Mouse (Mus musculus): ENCODE measurements around the gene Rhoa. TPM values are rescaled to one million over a fixed set of nuclear protein-coding genes. Genes with fewer than 3 reads are reported as not detected.

Gene Rhoa
- polyA plus RNA-seq, 1 experiment from 2014 or later: 190 TPM

DNA sequence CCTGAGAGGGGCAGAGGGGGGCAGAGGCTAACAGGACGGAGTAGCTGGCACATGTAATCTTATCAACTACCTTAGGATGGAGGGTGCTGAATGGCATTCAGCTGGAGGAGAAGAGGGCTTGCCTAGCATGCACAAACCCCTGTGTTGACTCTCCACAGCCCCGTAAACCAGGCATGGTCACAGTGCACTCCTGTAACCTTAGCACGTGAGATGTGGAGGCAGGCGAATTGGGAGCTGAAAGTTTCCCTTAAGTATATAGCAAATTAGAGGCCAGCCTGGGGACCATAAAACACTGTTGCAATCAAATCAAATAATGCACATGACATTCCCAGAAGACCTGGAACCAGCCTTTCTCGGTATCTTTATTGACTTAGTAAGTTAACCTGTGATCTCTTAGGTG lies 72.8 kb downstream of the Rhoa start:
- no peak overlapping the region for H3K4me3 ChIP-seq (ENCODE audit: low read depth, low read length)
- no peak overlapping the region for H3K4me2 ChIP-seq (ENCODE audit: low read depth, low read length)
- no peaks in the 10 kb centered on the region for H3K9me3 ChIP-seq (replicated peaks; ENCODE audit: control insufficient read depth, low read length)
- peaks cover 67% of the 10 kb centered on the region for H3K36me3 ChIP-seq (ENCODE audit: control insufficient read depth, insufficient read depth)
- WGBS (ENCODE audit: insufficient replicate concordance): 87% methylated on average over 5 of the region's 5 CpGs
- H3K27me3 ChIP-seq (ENCODE audit: control insufficient read depth, insufficient read depth, low read depth, low read length): no peaks in the 10 kb centered on the region
- H3K9ac ChIP-seq (ENCODE audit: low read depth, low read length): no peak overlapping the region
- H3K4me1 ChIP-seq (ENCODE audit: control insufficient read depth, low read depth, low read length): no peaks in the 10 kb centered on the region
- ATAC-seq (ENCODE audit: low read depth): no peak
- no peak overlapping the region for H3K27ac ChIP-seq (ENCODE audit: low read length)

- H3K27ac ChIP-seq (ENCODE audit: low read length): no peak overlapping the region
- ATAC-seq (ENCODE audit: low read depth): no peak
- no peaks in the 10 kb centered on the region for H3K4me1 ChIP-seq (ENCODE audit: control insufficient read depth, low read depth, low read length)
- H3K4me3 ChIP-seq (ENCODE audit: low read depth, low read length): no peak overlapping the region
- H3K27me3 ChIP-seq (ENCODE audit: control insufficient read depth, insufficient read depth, low read depth, low read length): no peaks in the 10 kb centered on the region
- 85% methylated on average over 4 of the region's 4 CpGs for WGBS (ENCODE audit: insufficient replicate concordance)
- H3K36me3 ChIP-seq (ENCODE audit: control insufficient read depth, insufficient read depth): peaks cover 67% of the 10 kb centered on the region
- no peaks in the 10 kb centered on the region for H3K9me3 ChIP-seq (replicated peaks; ENCODE audit: control insufficient read depth, low read length)
- no peak overlapping the region for H3K9ac ChIP-seq (ENCODE audit: low read depth, low read length)
- no peak overlapping the region for H3K4me2 ChIP-seq (ENCODE audit: low read depth, low read length)
These were observed 73.4 kb downstream of the Rhoa start for GRCm38 (mm10) chr9:108379294-108379693.

- Histone ChIP-seq H3K4me2 (ENCODE audit: low read depth, low read length) (no peak overlapping the region), H3K27ac (ENCODE audit: low read length) (no peak overlapping the region), H3K9ac (ENCODE audit: low read depth, low read length) (no peak overlapping the region), H3K27me3 (ENCODE audit: control insufficient read depth, insufficient read depth, low read depth, low read length) (no peaks in the 10 kb centered on the region), H3K9me3 (replicated peaks; ENCODE audit: control insufficient read depth, low read length) (no peaks in the 10 kb centered on the region), H3K4me1 (ENCODE audit: control insufficient read depth, low read depth, low read length) (no peaks in the 10 kb centered on the region), H3K36me3 (ENCODE audit: control insufficient read depth, insufficient read depth) (peaks cover 60% of the 10 kb centered on the region), H3K4me3 (ENCODE audit: low read depth, low read length) (no peak overlapping the region)
- ATAC-seq (ENCODE audit: low read depth): no peak
- 89% methylated on average over 9 of the region's 9 CpGs for WGBS (ENCODE audit: insufficient replicate concordance)
These were observed 75.5 kb downstream of the Rhoa start for GRCm38 (mm10) chr9:108381382-108381781.

- Histone ChIP-seq H3K4me3 (ENCODE audit: low read depth, low read length) (no peak overlapping the region), H3K4me1 (ENCODE audit: control insufficient read depth, low read depth, low read length) (no peaks in the 10 kb centered on the region), H3K9me3 (replicated peaks; ENCODE audit: control insufficient read depth, low read length) (no peaks in the 10 kb centered on the region), H3K27me3 (ENCODE audit: control insufficient read depth, insufficient read depth, low read depth, low read length) (no peaks in the 10 kb centered on the region), H3K9ac (ENCODE audit: low read depth, low read length) (no peak overlapping the region), H3K4me2 (ENCODE audit: low read depth, low read length) (no peak overlapping the region), H3K27ac (ENCODE audit: low read length) (no peak overlapping the region), H3K36me3 (ENCODE audit: control insufficient read depth, insufficient read depth) (peaks cover 67% of the 10 kb centered on the region)
- whole genome bisulfite sequencing (ENCODE audit: insufficient replicate concordance): 74% methylated on average over 7 of the region's 7 CpGs
- ATAC-seq (ENCODE audit: low read depth): no peak
These were observed 79.1 kb downstream of the Rhoa start for GRCm38 (mm10) chr9:108385006-108385405.

DNA sequence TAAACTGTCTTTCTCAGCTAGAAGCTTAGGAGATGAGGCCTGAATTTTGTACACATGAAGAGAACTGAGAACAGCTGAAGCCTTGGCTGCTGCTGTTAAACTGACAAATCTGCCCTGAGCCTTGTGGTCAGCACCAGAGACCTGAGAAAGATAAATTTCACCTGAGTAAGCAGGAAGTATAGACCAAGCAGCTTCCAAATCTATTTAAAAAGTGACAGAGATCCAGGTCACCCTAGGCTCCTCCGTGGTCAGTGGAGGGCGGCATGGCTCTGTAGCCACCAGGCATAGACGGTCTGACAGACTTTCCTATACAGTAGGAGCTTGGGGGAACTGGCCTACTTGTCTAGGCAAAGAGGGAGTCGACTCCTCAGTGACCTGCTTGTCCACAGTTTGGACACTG lies 80.9 kb downstream of the Rhoa start:
- no peaks in the 10 kb centered on the region for H3K4me1 ChIP-seq (ENCODE audit: control insufficient read depth, low read depth, low read length)
- no peak overlapping the region for H3K4me2 ChIP-seq (ENCODE audit: low read depth, low read length)
- no peak overlapping the region for H3K9ac ChIP-seq (ENCODE audit: low read depth, low read length)
- H3K27ac ChIP-seq (ENCODE audit: low read length): no peak overlapping the region
- no peaks in the 10 kb centered on the region for H3K27me3 ChIP-seq (ENCODE audit: control insufficient read depth, insufficient read depth, low read depth, low read length)
- peaks cover 70% of the 10 kb centered on the region for H3K36me3 ChIP-seq (ENCODE audit: control insufficient read depth, insufficient read depth)
- no peak overlapping the region for H3K4me3 ChIP-seq (ENCODE audit: low read depth, low read length)
- 87% methylated on average over 4 of the region's 4 CpGs for WGBS (ENCODE audit: insufficient replicate concordance)
- no peaks in the 10 kb centered on the region for H3K9me3 ChIP-seq (replicated peaks; ENCODE audit: control insufficient read depth, low read length)
- no peak for ATAC-seq (ENCODE audit: low read depth)

Other genes with a start within 250 kb of the Rhoa start
- gene Mst1, start 225.7 kb upstream of the Rhoa start, polyA plus RNA-seq (2015; fragmentation: Nextera tagmentation; extraction: Ambion mirVana): 52.5 and 62.0 TPM in 2 replicates
- gene Rnf123, start 222.8 kb upstream of the Rhoa start, polyA plus RNA-seq (2015; fragmentation: Nextera tagmentation; extraction: Ambion mirVana): 92.7 and 106 TPM in 2 replicates
- gene Apeh, start 211.5 kb upstream of the Rhoa start, polyA plus RNA-seq (2015; fragmentation: Nextera tagmentation; extraction: Ambion mirVana): 167 and 172 TPM in 2 replicates
- 1.0 and 1.2 TPM in 2 replicates for gene Bsn, start 115.7 kb upstream of the Rhoa start, polyA plus RNA-seq (2015; fragmentation: Nextera tagmentation; extraction: Ambion mirVana)
- gene Dag1, start 42.2 kb upstream of the Rhoa start, polyA plus RNA-seq (2015; fragmentation: Nextera tagmentation; extraction: Ambion mirVana): 17.0 and 20.4 TPM in 2 replicates
- 7.4 and 7.6 TPM in 2 replicates for gene Nicn1, start 15.7 kb upstream of the Rhoa start, polyA plus RNA-seq (2015; fragmentation: Nextera tagmentation; extraction: Ambion mirVana)
- 14.4 and 15.0 TPM in 2 replicates for gene Amt, start 9.3 kb upstream of the Rhoa start, polyA plus RNA-seq (2015; fragmentation: Nextera tagmentation; extraction: Ambion mirVana)
- 14.9 and 15.2 TPM in 2 replicates for gene Tcta, start within 50 bp of the Rhoa start, polyA plus RNA-seq (2015; fragmentation: Nextera tagmentation; extraction: Ambion mirVana)
- gene Gpx1, start 32.8 kb downstream of the Rhoa start, polyA plus RNA-seq (2015; fragmentation: Nextera tagmentation; extraction: Ambion mirVana): 5,943 and 6,062 TPM in 2 replicates
- gene Usp4, start 41.7 kb downstream of the Rhoa start, polyA plus RNA-seq (2015; fragmentation: Nextera tagmentation; extraction: Ambion mirVana): 61.7 and 68.8 TPM in 2 replicates
- 0.60 and 0.70 TPM in 2 replicates for gene 1700102P08Rik, start 86.7 kb downstream of the Rhoa start, polyA plus RNA-seq (2015; fragmentation: Nextera tagmentation; extraction: Ambion mirVana)
- 0.08 and 0.15 TPM in 2 replicates for gene Ccdc36, start 122.4 kb downstream of the Rhoa start, polyA plus RNA-seq (2015; fragmentation: Nextera tagmentation; extraction: Ambion mirVana)
- not detected in 2 replicates for gene BC048562, start 130.4 kb downstream of the Rhoa start, polyA plus RNA-seq (2015; fragmentation: Nextera tagmentation; extraction: Ambion mirVana)
- 17.4 and 19.8 TPM in 2 replicates for gene Ccdc71, start 154.4 kb downstream of the Rhoa start, polyA plus RNA-seq (2015; fragmentation: Nextera tagmentation; extraction: Ambion mirVana)
- gene Klhdc8b, start 155.5 kb downstream of the Rhoa start, polyA plus RNA-seq (2015; fragmentation: Nextera tagmentation; extraction: Ambion mirVana): 13.3 and 14.8 TPM in 2 replicates
- gene Lamb2, start 173.6 kb downstream of the Rhoa start, polyA plus RNA-seq (2015; fragmentation: Nextera tagmentation; extraction: Ambion mirVana): 9.7 and 10.7 TPM in 2 replicates
- gene Usp19, start 184.5 kb downstream of the Rhoa start, polyA plus RNA-seq (2015; fragmentation: Nextera tagmentation; extraction: Ambion mirVana): 25.7 and 28.6 TPM in 2 replicates
- 47.0 and 51.4 TPM in 2 replicates for gene Qars, start 201.6 kb downstream of the Rhoa start, polyA plus RNA-seq (2015; fragmentation: Nextera tagmentation; extraction: Ambion mirVana)
- 42.7 and 44.2 TPM in 2 replicates for gene Qrich1, start 210.7 kb downstream of the Rhoa start, polyA plus RNA-seq (2015; fragmentation: Nextera tagmentation; extraction: Ambion mirVana)

All from liver, embryonic 16.5 days (tissue).